Mouse (Mus musculus) c-Kit-positive CD71-positive TER-119-negative erythroid progenitor cells, embryonic 14.5 days (primary cell): ENCODE results near the gene Dtnb.
"Not testable (repeated sequence)": the region's sequence is repeated elsewhere in the genome, so short reads cannot be mapped to it uniquely, and the experiment has no call there.

ENCODE experiments used
- DNase-seq: peaks from one replicate; pipeline ENCODE4 v3.0.0-alpha.2; 2013; ENCODE audit warnings: low read depth

The Dtnb gene

GRCm38 (mm10) chr12:3571787-3572580 lies at the start of gene Dtnb:
Dtnb (plus strand) TSS chr12:3572381.
- DNase-seq = no peak

GRCm38 (mm10) chr12:3525536-3525935 lies 46.6 kb upstream of the Dtnb start:
- no peak for DNase-seq

- not testable (repeated sequence) for DNase-seq
Observed at GRCm38 (mm10) chr12:3535446-3535845, 36.7 kb upstream of the Dtnb start.

GRCm38 (mm10) chr12:3537616-3538015 lies 34.6 kb upstream of the Dtnb start:
- no peak for DNase-seq

GRCm38 (mm10) chr12:3538036-3538435 lies 34.1 kb upstream of the Dtnb start:
- no peak for DNase-seq

- DNase-seq = no peak
Observed at GRCm38 (mm10) chr12:3539605-3540004, 32.6 kb upstream of the Dtnb start.

- DNase-seq = no peak
Observed at GRCm38 (mm10) chr12:3540871-3541270, 31.3 kb upstream of the Dtnb start.

- DNase-seq = no peak
Observed at GRCm38 (mm10) chr12:3545451-3545850, 26.7 kb upstream of the Dtnb start.

- no peak for DNase-seq
Observed at GRCm38 (mm10) chr12:3546121-3546658, 26.0 kb upstream of the Dtnb start.

- DNase-seq = no peak
Observed at GRCm38 (mm10) chr12:3546781-3547180, 25.4 kb upstream of the Dtnb start.

- no peak for DNase-seq
Observed at GRCm38 (mm10) chr12:3547506-3547905, 24.7 kb upstream of the Dtnb start.

- DNase-seq = no peak
Observed at GRCm38 (mm10) chr12:3547911-3548310, 24.3 kb upstream of the Dtnb start.

GRCm38 (mm10) chr12:3548582-3549211 lies 23.5 kb upstream of the Dtnb start:
- no peak for DNase-seq

GRCm38 (mm10) chr12:3550280-3550679 lies 21.9 kb upstream of the Dtnb start:
- no peak for DNase-seq

GRCm38 (mm10) chr12:3557414-3558319 lies 14.5 kb upstream of the Dtnb start:
- DNase-seq = no peak

- no peak for DNase-seq
Observed at GRCm38 (mm10) chr12:3560596-3560995, 11.6 kb upstream of the Dtnb start.

GRCm38 (mm10) chr12:3561032-3561431 lies 11.1 kb upstream of the Dtnb start:
- no peak for DNase-seq

GRCm38 (mm10) chr12:3562806-3563205 lies 9.4 kb upstream of the Dtnb start:
- no peak for DNase-seq

- DNase-seq = no peak
Observed at GRCm38 (mm10) chr12:3563659-3564058, 8.5 kb upstream of the Dtnb start.

- no peak for DNase-seq
Observed at GRCm38 (mm10) chr12:3568461-3568991, 3.7 kb upstream of the Dtnb start.

- DNase-seq = no peak
Observed at GRCm38 (mm10) chr12:3570711-3571400, 1.3 kb upstream of the Dtnb start.
